Mouse (Mus musculus) gastrocnemius, adult 2 months (tissue): ENCODE measurements at regions not wholly inside any gene's neighbourhood (a gene's known extent, or its start where the extent isn't known, plus 50 kb on each side); places are given as distances from the start of the nearest gene placed in this dataset.
"Not testable (repeated sequence)": the region's sequence is repeated elsewhere in the genome, so short reads cannot be mapped to it uniquely, and the experiment has no call there.

ENCODE experiments used
- DNase-seq: peaks from one replicate; pipeline ENCODE4 v3.0.0; 2022
- H3K27ac ChIP-seq: fragments of 200-600 bp; 2 replicates; pipeline ENCODE4 v1.8.1; 2022; ENCODE audit warnings: mild to moderate bottlenecking
- H3K4me3 ChIP-seq: fragments of 200-600 bp; 2 replicates; pipeline ENCODE4 v1.8.1; 2022; ENCODE audit warnings: mild to moderate bottlenecking, moderate library complexity
- CTCF ChIP-seq: fragments of 200-600 bp; IDR thresholded peaks from 2 replicates; pipeline ENCODE4 v1.8.1; 2022; ENCODE audit warnings: antibody characterized with exemption, mild to moderate bottlenecking, moderate library complexity
- intact Hi-C: fragments of 180-260 bp; cut with DNase I; formaldehyde crosslinking; loops from one replicate; pipeline ENCODE4 v1.15.1; 2025

GRCm38 (mm10) chr12:54537022-54537421, 119.4 kb downstream of the Sptssa start:
- intact Hi-C loops: no loop called here
- no peak for TF ChIP-seq CTCF
- no peak for DNase-seq
- Histone ChIP-seq H3K4me3 (no peak overlapping the region), H3K27ac (no peak overlapping the region)

GRCm38 (mm10) chr12:54535556-54536516, 120.5 kb downstream of the Sptssa start:
- H3K27ac ChIP-seq: no peak overlapping the region
- H3K4me3 ChIP-seq: no peak overlapping the region
- DNase-seq: no peak
- TF ChIP-seq CTCF: no peak
- intact Hi-C loops: no loop called here

GRCm38 (mm10) chr12:54534910-54535309, 121.5 kb downstream of the Sptssa start:
- intact Hi-C loops: no loop called here
- H3K4me3 ChIP-seq: no peak overlapping the region
- no peak overlapping the region for H3K27ac ChIP-seq
- TF ChIP-seq CTCF: no peak
- DNase-seq: no peak

- no peak for DNase-seq
- TF ChIP-seq CTCF: no peak
- Histone ChIP-seq H3K27ac (no peak overlapping the region), H3K4me3 (no peak overlapping the region)
- intact Hi-C loops: no loop called here
These were observed 123.2 kb downstream of the Sptssa start for GRCm38 (mm10) chr12:54533134-54533533.

- no peak for DNase-seq
- Histone ChIP-seq H3K4me3 (no peak overlapping the region), H3K27ac (no peak overlapping the region)
- TF ChIP-seq CTCF: no peak
- intact Hi-C loops: no loop called here
These were observed 124.3 kb downstream of the Sptssa start for GRCm38 (mm10) chr12:54532062-54532461.

GRCm38 (mm10) chr12:54528046-54528445, 128.3 kb downstream of the Sptssa start:
- DNase-seq: peak; percentile 26
- H3K4me3 ChIP-seq: no peak overlapping the region
- no peak overlapping the region for H3K27ac ChIP-seq
- intact Hi-C loops: no loop called here
- TF ChIP-seq CTCF: peak; percentile 32

GRCm38 (mm10) chr12:54527577-54527976, 128.8 kb downstream of the Sptssa start:
- Histone ChIP-seq H3K27ac (no peak overlapping the region), H3K4me3 (no peak overlapping the region)
- DNase-seq: no peak
- intact Hi-C loops: no loop called here
- TF ChIP-seq CTCF: no peak

GRCm38 (mm10) chr12:54520406-54520805, 136.0 kb downstream of the Sptssa start:
- Histone ChIP-seq H3K4me3 (no peak overlapping the region), H3K27ac (no peak overlapping the region)
- DNase-seq: no peak
- no peak for TF ChIP-seq CTCF
- intact Hi-C loops: no loop called here

- no peak for DNase-seq
- intact Hi-C loops: no loop called here
- H3K27ac ChIP-seq: no peak overlapping the region
- TF ChIP-seq CTCF: no peak
- H3K4me3 ChIP-seq: no peak overlapping the region
These were observed 137.0 kb downstream of the Sptssa start for GRCm38 (mm10) chr12:54519370-54519769.

- Histone ChIP-seq H3K27ac (no peak overlapping the region), H3K4me3 (no peak overlapping the region)
- no peak for DNase-seq
- TF ChIP-seq CTCF: no peak
- intact Hi-C loops: no loop called here
These were observed 139.1 kb downstream of the Sptssa start for GRCm38 (mm10) chr12:54517265-54517664.

GRCm38 (mm10) chr12:54516463-54516862, 139.9 kb downstream of the Sptssa start:
- Histone ChIP-seq H3K4me3 (no peak overlapping the region), H3K27ac (no peak overlapping the region)
- no peak for DNase-seq
- no peak for TF ChIP-seq CTCF
- intact Hi-C loops: no loop called here

GRCm38 (mm10) chr12:54516039-54516438, 140.3 kb downstream of the Sptssa start:
- H3K27ac ChIP-seq, intact Hi-C loops, DNase-seq, H3K4me3 ChIP-seq: not testable (repeated sequence)

- no peak for TF ChIP-seq CTCF
- H3K27ac ChIP-seq: no peak overlapping the region
- no peak overlapping the region for H3K4me3 ChIP-seq
- intact Hi-C loops: no loop called here
- no peak for DNase-seq
These were observed 146.5 kb downstream of the Sptssa start for GRCm38 (mm10) chr12:54509903-54510302.

- Histone ChIP-seq H3K4me3 (no peak overlapping the region), H3K27ac (peak overlapping the region; percentile 60)
- no peak for DNase-seq
- intact Hi-C loops: no loop called here
- TF ChIP-seq CTCF: no peak
These were observed 153.6 kb downstream of the Sptssa start for GRCm38 (mm10) chr12:54502775-54503174.
